Mouse (Mus musculus) myocyte (in vitro differentiated cells): ENCODE measurements at regions not wholly inside any gene's neighbourhood (a gene's known extent, or its start where the extent isn't known, plus 50 kb on each side); places are given as distances from the start of the nearest gene placed in this dataset.

ENCODE experiments used
- CEBPB ChIP-seq: IDR thresholded peaks from 2 replicates; pipeline ENCODE4 v1.6.1; 2011; ENCODE audit warnings: mild to moderate bottlenecking, moderate library complexity; ENCODE audit not compliant: poor library complexity, insufficient read depth, severe bottlenecking
- POLR2AphosphoS2 ChIP-seq: IDR thresholded peaks from one replicate; pipeline ENCODE4 v1.6.1; 2011; ENCODE audit warnings: low read depth, control low read depth; ENCODE audit not compliant: insufficient read length
- TCF12 ChIP-seq: IDR thresholded peaks from one replicate; pipeline ENCODE4 v1.6.1; 2011; ENCODE audit warnings: mild to moderate bottlenecking, control low read depth; ENCODE audit not compliant: poor library complexity, insufficient read depth, severe bottlenecking
- USF1 ChIP-seq: IDR thresholded peaks from one replicate; pipeline ENCODE4 v1.6.1; 2011; ENCODE audit warnings: low read depth, mild to moderate bottlenecking, control low read depth, moderate library complexity

DNA sequence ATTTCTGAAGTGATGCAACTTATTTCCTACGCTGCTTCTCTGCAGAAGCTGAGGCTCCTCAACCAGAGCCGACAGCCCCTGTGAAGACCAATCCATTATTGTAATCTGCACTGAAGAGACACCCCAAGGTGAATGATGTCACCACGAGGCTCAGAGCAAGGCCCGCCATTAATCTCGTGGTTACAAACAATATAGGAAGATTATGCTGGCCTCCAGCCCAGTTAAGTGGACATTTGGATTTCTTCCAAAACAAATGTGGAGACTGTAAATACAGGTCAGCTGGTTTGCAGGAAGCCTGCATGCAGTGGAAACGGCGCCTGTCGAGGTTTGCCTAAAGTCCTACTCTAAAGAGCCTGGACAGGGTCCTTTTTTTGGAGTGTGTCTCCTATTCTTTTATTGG lies 390.6 kb upstream of the Zmiz1 start:
- TF ChIP-seq USF1 (no peak), POLR2AphosphoS2 (no peak), CEBPB (no peak), TCF12 (no peak)
